Mouse (Mus musculus): ENCODE results near the gene Gm10153.
"Not testable (repeated sequence)": the region's sequence is repeated elsewhere in the genome, so short reads cannot be mapped to it uniquely, and the experiment has no call there.

Gene Gm10153

DNA sequence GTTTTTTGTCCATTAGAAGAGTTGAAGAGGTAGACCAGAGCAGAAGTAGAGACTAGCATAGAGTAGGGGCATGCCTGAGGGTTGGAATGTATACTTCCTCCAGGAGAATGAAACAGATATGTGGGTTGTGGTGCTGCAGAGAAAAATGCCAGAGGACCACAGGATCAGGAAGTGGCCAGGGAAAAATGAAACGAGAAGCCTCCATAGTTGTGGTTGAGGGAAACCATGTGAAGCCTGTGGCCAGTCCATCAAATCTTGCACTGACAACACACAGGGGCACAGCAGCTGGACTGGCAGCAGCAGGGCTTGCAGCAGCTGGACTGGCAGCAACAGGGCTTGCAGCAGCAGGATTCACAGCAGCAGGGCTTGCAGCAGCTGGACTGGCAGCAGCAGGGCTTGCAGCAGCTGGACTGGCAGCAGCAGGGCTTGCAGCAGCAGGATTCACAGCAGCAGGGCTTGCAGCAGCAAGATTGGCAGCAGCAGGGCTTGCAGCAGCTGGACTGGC, 46.6 kb downstream of the Gm10153 start:
- DNase-seq (ENCODE audit: low spot score), result not testable (repeated sequence)

DNA sequence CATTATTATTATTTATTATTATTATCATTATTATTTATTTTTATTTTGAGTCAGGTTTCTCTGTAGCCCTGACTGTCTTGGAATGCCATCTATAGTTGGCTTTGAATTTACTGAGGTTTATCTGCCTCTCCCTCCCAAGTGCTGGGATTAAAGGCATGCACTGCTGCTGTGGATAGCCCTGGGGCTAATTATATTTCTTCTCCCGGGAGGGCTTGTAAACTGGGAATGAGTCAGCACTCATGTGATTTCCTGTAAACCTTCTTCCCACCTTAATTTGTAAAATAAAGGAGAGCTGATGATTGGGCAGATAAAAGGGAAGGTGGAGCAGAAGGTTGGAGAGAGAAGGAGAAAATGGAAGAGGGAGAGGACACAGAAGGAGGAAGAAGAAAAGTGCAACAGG, 49.5 kb downstream of the Gm10153 start:
- DNase-seq (ENCODE audit: low spot score), result no peak

Measured in lung, postnatal 25 days (tissue).